Mouse (Mus musculus): Measurements from ENCODE around the gene En1. TPM values are rescaled to one million over a fixed set of nuclear protein-coding genes. Genes with fewer than 3 reads are reported as not detected.
A peak's percentile ranks its signal among the peaks of the same experiment; 100 is the strongest.

En1 gene
- polyA plus RNA-seq, 1 experiment from 2014 or later = 0.57 TPM

- Histone ChIP-seq H3K27me3 (ENCODE audit: insufficient read depth, poor library complexity, severe bottlenecking) (peaks cover 86% of the 10 kb centered on the region), H3K9me3 (no peaks in the 10 kb centered on the region), H3K4me3 (no peak overlapping the region), H3K4me1 (no peaks in the 10 kb centered on the region), H3K36me3 (no peaks in the 10 kb centered on the region), H3K27ac (no peak overlapping the region)
- 34% methylated on average over 5 of the region's 5 CpGs for WGBS
- DNase-seq (ENCODE audit: low spot score) = no peak
Observed at GRCm38 (mm10) chr1:120621383-120621782, 19.2 kb downstream of the En1 start.

DNA sequence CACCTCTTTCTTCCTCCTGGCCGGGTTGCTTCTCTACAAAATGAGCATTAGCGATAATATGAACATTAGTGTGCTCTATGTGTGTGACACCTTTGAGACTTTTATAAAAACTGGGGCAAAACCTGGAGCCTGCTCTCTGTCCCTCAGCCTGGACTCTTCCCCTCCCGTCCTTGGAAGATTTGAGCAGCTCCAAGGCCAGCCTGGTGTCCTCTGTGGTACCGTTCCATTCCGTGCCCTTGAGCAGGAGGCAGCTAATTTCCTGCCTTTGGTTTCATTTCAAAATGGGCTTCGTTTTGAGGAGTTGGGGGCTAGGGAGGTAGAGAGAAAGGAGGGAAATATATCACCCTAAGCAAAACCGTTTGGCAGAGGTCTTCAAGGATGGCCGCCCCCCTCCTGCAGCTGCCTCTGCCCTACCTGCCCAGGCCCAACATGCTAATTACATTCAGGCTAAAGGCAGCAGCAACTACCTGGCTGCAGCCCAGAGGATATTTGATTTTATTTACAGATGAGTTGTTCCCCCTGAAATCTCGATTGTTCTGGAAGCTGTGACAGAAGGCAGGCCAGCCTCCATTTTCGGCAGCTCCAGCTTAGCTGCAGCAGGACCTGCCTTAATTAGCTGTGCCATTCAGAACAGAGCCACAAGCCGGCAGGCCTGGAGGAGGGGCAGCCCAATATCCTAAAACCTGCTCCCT, 24.9 kb downstream of the En1 start:
- Histone ChIP-seq H3K4me3 (no peak overlapping the region), H3K4me1 (no peaks in the 10 kb centered on the region), H3K9me3 (no peaks in the 10 kb centered on the region), H3K36me3 (no peaks in the 10 kb centered on the region), H3K27me3 (ENCODE audit: insufficient read depth, poor library complexity, severe bottlenecking) (peaks cover 41% of the 10 kb centered on the region), H3K27ac (no peak overlapping the region)
- 48% methylated on average over 11 of the region's 11 CpGs for WGBS
- no peak for DNase-seq (ENCODE audit: low spot score)

DNA sequence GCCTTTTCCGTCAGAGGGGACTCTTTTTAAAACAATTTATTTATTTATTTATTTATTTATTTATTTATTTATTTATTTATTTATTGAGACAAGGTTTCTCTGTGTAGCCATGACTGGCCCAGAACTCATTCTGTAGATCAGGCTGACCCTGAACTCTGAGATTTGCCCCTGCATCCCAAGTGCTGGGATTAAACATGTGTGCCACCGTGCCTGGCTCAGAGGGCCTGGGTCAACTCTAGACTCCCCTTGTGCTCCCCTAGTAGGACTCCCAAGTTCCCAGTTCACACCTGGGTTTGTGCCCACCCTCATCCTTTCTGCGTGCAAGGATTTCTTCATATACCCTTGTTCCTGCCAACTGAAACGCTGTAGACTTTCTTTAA, 25.4 kb downstream of the En1 start:
- peaks cover 36% of the 10 kb centered on the region for H3K27me3 ChIP-seq (ENCODE audit: insufficient read depth, poor library complexity, severe bottlenecking)

GRCm38 (mm10) chr1:120628821-120629220, 26.6 kb downstream of the En1 start:
- no peak for DNase-seq (ENCODE audit: low spot score)
- H3K36me3 ChIP-seq = no peaks in the 10 kb centered on the region
- no peaks in the 10 kb centered on the region for H3K9me3 ChIP-seq
- H3K27ac ChIP-seq = no peak overlapping the region
- H3K4me3 ChIP-seq = no peak overlapping the region
- WGBS = 46% methylated on average over 9 of the region's 9 CpGs
- no peaks in the 10 kb centered on the region for H3K4me1 ChIP-seq
- H3K27me3 ChIP-seq (ENCODE audit: insufficient read depth, poor library complexity, severe bottlenecking) = peaks cover 30% of the 10 kb centered on the region

More for the DNA sequence above, 25.4 kb downstream of the En1 start:
- no peaks in the 10 kb centered on the region for H3K36me3 ChIP-seq
- H3K4me3 ChIP-seq = no peak overlapping the region
- no peaks in the 10 kb centered on the region for H3K4me1 ChIP-seq
- no peak overlapping the region for H3K27ac ChIP-seq
- no peaks in the 10 kb centered on the region for H3K9me3 ChIP-seq
- DNase-seq (ENCODE audit: low spot score) = no peak
- 72% methylated on average over 4 of the region's 4 CpGs for WGBS

GRCm38 (mm10) chr1:120643380-120643779, 41.2 kb downstream of the En1 start:
- H3K36me3 ChIP-seq = no peaks in the 10 kb centered on the region
- no peaks in the 10 kb centered on the region for H3K9me3 ChIP-seq
- peaks cover 6% of the 10 kb centered on the region; the same call in 1 of the 2 replicates for H3K4me1 ChIP-seq
- no peak overlapping the region for H3K27ac ChIP-seq
- DNase-seq (ENCODE audit: low spot score) = no peak
- H3K27me3 ChIP-seq (ENCODE audit: insufficient read depth, poor library complexity, severe bottlenecking) = peaks cover 22% of the 10 kb centered on the region
- WGBS = 27% methylated on average over 10 of the region's 10 CpGs
- H3K4me3 ChIP-seq = no peak overlapping the region

DNA sequence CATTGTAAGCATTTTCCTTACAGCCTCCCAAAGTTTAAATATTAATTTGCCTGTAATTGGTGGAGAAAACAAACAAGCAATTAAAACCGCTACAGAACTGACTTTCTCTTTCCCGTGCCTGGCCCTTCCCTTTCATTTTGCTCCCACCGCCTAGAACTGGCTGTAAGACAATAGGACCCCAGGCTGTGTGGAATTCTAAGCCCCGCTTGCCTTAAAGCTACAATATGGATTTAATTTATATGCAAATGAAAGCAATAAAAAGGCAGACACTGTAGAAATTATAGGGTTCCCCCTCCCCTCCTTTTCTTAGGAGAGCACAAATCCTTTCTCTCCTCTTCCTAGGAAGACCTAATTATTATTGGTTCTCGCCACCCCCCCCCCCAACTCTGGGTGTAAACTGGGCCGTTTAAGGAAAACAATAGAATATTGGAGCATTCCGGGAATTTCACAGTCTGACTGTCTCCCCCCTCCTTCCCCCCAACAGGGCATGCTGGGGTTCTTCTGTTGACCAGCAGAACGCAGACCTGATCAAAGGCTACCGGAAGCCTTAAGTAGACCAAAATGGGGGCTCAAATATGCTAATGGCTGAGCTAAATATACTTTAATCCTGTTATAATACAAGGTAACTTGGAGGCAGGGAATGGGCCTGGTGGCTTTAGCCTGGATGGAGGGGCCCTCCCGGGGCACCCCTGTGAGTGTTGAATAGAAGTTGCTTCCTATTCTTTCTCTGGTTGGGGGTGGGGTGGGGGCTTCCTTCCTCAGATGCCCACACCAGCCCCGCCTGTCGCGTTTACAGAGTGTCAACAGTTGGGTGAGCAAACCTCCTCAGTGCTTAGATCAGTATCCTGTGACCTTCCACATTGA, 41.9 kb downstream of the En1 start:
- no peak overlapping the region for H3K27ac ChIP-seq
- no peak for DNase-seq (ENCODE audit: low spot score)
- no peaks in the 10 kb centered on the region for H3K9me3 ChIP-seq
- H3K4me3 ChIP-seq = peak overlapping the region; percentile 15; the same call in 1 of the 2 replicates
- no peaks in the 10 kb centered on the region for H3K36me3 ChIP-seq
- H3K4me1 ChIP-seq = peaks cover 6% of the 10 kb centered on the region; the same call in 1 of the 2 replicates
- peaks cover 22% of the 10 kb centered on the region for H3K27me3 ChIP-seq (ENCODE audit: insufficient read depth, poor library complexity, severe bottlenecking)
- WGBS = 16% methylated on average over 13 of the region's 13 CpGs

DNA sequence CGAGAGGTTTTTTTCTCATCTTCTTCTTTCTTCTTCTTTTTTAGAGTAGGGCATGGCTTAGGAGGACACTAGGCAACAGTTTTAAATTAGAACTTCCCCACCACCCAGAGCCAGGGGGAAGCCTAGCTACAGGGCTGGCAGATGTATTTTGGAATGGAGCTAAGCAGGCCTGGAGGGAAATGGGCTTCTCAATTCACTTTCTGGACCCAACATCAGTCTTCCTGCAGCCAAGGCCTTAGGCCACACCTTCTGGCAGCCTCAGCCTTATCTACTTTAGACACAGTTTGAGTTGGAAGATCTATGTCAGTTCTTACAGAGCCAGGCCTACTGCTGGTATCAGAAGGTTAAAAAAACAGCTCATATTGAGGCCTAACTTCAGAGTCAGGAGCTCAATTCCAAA, 42.5 kb downstream of the En1 start:
- H3K27ac ChIP-seq = no peak overlapping the region
- peaks cover 22% of the 10 kb centered on the region for H3K27me3 ChIP-seq (ENCODE audit: insufficient read depth, poor library complexity, severe bottlenecking)
- H3K4me3 ChIP-seq = no peak overlapping the region
- no peaks in the 10 kb centered on the region for H3K36me3 ChIP-seq
- 65% methylated on average over 1 of the region's 1 CpGs for WGBS
- DNase-seq (ENCODE audit: low spot score) = no peak
- H3K9me3 ChIP-seq = no peaks in the 10 kb centered on the region
- H3K4me1 ChIP-seq = peaks cover 6% of the 10 kb centered on the region; the same call in 1 of the 2 replicates

DNA sequence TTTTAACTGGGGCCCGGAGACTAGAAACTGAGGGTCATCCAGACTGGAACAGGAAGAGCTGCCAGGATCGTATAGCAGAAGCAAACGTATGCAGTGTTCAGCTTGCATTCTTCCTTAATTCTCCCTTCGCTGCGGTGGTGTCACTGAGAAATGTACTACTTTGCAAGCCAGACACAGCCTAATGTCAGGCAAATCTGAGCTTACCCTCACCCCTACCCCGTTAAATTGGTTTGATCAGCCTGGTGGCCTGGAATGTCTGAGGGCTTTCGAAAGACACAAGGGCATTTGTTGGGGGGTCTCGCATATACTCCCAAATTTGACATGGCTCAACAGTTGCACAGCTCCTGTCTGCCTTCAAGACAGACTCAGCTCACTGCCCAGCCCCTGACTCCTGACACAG, 47.9 kb downstream of the En1 start:
- WGBS = 76% methylated on average over 8 of the region's 8 CpGs
- DNase-seq (ENCODE audit: low spot score) = no peak
- Histone ChIP-seq H3K4me1 (no peaks in the 10 kb centered on the region), H3K36me3 (no peaks in the 10 kb centered on the region), H3K27ac (no peak overlapping the region), H3K4me3 (no peak overlapping the region), H3K27me3 (ENCODE audit: insufficient read depth, poor library complexity, severe bottlenecking) (no peaks in the 10 kb centered on the region; the same call in 1 of the 2 replicates), H3K9me3 (no peaks in the 10 kb centered on the region)

- no peak overlapping the region for H3K27ac ChIP-seq
- H3K27me3 ChIP-seq (ENCODE audit: insufficient read depth, poor library complexity, severe bottlenecking) = no peaks in the 10 kb centered on the region; the same call in 1 of the 2 replicates
- H3K36me3 ChIP-seq = no peaks in the 10 kb centered on the region
- H3K4me1 ChIP-seq = no peaks in the 10 kb centered on the region
- DNase-seq (ENCODE audit: low spot score) = no peak
- WGBS = 81% methylated on average over 5 of the region's 5 CpGs
- no peak overlapping the region for H3K4me3 ChIP-seq
- no peaks in the 10 kb centered on the region for H3K9me3 ChIP-seq
Observed at GRCm38 (mm10) chr1:120651997-120652396, 49.8 kb downstream of the En1 start.

- Histone ChIP-seq H3K36me3 (no peaks in the 10 kb centered on the region), H3K4me3 (no peak overlapping the region), H3K4me1 (no peaks in the 10 kb centered on the region), H3K27me3 (ENCODE audit: insufficient read depth, poor library complexity, severe bottlenecking) (no peaks in the 10 kb centered on the region), H3K9me3 (no peaks in the 10 kb centered on the region), H3K27ac (no peak overlapping the region)
- 77% methylated on average over 7 of the region's 7 CpGs for WGBS
- DNase-seq (ENCODE audit: low spot score) = no peak
Observed at GRCm38 (mm10) chr1:120654950-120655396, 52.8 kb downstream of the En1 start.

Other genes with a start within 250 kb of the En1 start
- gene Marco, start 97.4 kb upstream of the En1 start, polyA plus RNA-seq (2016; fragmentation: Nextera tagmentation; extraction: Ambion mirVana) = not detected in 2 replicates

All from heart, embryonic 10.5 days (tissue).